Mouse (Mus musculus): ENCODE results near the gene Cavin1.

Gene Cavin1

DNA sequence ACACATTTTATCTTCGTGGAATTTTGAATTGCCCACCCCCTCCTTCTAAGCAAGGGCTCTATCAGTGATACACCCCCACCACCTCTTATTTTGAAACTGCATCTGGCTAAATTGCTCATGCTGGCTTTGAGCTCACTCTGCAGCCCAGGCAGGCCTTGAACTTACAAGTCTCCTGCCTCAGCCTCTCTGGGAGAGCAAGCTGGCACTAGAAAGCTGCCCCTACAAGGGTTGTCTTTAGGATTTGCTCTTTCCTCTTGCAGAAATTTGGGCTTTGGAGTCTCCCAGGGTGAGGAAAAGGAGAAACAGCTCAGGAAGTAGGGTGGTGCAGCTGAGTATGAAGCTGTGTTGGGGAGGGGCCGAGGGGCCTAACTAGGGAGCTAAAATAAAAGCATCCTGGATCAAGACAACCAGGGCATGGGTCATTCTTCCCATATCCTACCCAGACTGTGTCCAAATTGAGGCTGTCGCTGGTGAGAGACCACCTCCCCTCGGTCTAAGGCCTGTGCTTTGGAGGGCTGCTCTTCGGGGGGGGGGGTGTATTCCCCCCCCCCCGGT is 12.7 kb downstream of the Cavin1 start:
- no peak for DNase-seq (ENCODE audit: low spot score)

DNA sequence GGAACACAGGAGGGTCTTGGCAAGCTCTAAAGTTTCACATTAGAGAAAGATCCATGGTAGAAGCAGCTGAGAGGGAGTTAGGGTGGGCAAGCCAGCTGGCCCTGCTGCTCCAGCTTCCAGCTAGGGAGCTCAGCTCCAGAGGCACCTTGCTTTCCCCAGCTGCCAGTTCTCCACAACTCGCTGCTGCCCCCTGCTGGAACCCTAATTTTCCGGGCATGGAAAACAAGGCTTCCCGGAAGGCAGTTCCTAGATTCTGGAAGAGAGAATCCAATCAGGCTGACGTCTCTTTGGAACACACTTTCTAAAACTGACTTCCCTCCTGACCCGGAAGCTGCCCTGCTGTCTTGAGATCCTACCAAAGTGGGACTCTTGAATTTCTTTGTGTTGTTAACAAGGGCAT is 13.4 kb downstream of the Cavin1 start:
- DNase-seq (ENCODE audit: low spot score): peak; percentile 47

DNA sequence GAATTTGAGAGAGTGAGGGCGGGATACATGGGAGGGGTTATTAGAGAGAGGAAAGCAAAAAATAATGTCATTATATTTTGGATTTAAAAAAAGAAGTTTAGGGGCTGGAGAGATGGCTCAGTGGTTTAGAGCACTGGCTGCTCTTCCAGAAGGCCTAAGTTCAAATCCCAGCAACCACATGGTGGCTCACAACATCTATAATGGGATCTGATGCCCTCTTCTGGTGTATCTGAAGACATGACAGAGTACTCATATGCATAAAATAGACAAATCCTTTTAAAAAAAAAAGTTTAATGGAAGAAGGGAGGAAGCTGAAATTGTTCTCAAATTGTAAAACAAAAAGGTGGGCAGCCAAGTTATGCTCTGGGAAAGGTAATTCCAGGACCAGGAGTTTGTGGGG is 21.1 kb downstream of the Cavin1 start:
- no peak for DNase-seq (ENCODE audit: low spot score)

DNA sequence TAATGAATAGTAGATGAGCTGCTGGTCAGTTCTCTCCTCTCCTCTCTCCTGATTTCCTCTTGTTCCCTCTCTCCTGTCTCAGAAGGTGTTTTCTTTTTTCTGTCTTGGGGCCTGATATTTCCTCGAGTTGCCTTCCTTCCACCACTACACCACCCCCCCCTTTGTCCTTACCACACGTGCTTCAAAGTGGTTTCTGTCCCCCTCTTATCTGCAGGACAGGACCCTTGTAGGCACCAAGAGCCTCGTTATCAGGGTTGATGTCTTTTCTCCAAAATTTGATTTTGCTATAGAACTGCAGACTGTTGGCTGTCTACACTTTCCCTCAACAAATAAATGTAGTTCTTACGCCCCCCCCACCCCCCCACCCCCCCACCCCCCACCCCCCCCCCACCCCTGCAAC is 22.4 kb downstream of the Cavin1 start:
- no peak for DNase-seq (ENCODE audit: low spot score)

DNA sequence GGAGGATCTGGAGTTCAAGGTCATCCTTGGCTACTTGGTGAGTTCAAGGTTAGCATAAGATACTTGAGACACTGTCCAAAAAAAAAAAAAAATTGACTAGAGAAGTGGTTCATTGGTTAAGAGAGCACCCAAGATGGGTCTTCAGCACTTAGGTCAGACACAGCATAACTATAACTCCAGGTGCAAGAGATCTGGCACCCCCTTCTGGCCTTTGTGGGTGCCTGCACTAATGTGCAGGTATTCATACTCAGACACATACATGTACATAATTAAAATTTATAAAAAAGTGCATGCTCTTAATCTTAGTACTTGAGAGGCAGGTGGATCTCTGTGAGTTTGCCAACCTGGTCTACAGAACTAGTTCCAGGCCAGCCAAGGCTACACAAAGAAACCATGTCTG is 23.1 kb downstream of the Cavin1 start:
- DNase-seq (ENCODE audit: low spot score): peak; percentile 50

DNA sequence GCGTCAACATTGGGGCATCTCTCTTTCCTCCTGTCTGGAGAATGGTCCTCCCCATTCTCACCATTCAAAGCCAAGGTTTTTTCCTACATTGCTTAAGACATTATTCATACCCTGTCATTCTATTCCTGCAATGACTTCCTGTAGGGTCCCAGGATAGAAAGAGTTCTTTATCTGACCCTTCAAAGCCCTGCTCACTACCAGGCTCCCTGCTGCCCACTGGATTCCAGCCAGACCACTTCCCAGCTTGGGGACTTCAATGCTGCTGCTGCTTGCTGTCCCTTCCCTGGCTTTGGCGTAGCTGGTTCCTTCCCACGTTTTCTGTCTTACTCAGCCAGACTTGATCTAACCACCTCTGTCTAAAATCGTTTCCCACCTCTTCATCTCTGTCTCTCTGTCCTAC is 23.8 kb downstream of the Cavin1 start:
- DNase-seq (ENCODE audit: low spot score): no peak

DNA sequence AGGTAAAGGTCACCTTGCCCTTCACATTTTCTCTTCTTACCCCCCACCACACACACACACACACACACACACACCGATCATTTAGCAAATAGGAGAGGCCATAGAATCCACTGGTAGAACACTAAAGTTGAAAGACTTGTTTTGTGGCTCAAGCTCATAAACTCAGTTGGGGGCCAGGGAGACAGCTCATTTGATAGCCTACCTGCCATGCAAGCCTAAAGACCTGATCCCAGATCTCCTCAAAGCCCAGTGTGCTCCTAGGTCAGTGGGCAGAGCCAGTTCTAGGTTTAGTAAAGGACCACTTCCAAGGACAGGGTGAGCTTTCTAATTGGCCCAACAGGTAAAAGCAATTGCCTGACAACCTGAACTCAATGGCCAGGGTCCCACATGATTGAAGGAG is 28.3 kb downstream of the Cavin1 start:
- no peak for DNase-seq (ENCODE audit: low spot score)

DNA sequence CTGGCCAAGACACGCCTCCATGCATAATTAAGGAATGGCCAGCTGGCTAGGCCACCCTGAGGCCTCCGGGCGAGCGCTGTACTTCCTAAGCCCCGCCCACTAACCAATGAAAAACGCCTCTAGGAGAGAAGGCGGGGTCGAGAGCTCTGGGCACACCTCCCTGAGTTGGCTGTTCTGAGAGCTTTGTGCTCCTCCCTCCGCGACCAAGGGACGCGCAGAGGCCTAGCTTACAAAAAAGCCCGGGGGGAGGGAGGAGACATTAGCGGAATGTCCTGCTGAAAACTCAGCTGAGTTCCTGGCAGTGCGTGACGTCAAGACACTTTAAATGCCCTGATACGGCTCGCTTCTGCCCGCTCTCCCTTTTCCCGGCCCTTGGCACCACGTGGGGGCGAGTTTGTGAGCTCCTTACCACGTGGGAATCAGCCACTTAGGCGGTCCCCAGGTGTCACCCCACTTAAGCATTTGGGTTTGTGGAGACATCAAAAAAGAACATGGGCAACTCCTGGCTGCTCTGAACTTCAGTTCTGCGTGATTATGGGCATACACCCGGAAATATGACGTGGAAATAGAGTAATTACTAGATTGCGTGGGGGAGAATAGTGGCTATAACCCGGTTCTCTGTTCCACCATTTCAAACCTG is 31.1 kb downstream of the Cavin1 start, which contains the start of gene Stat3:
TSS of gene Stat3 (minus strand) at position 29 of the 640 bp plus-strand sequence.
- DNase-seq (ENCODE audit: low spot score): peak; percentile 97

DNA sequence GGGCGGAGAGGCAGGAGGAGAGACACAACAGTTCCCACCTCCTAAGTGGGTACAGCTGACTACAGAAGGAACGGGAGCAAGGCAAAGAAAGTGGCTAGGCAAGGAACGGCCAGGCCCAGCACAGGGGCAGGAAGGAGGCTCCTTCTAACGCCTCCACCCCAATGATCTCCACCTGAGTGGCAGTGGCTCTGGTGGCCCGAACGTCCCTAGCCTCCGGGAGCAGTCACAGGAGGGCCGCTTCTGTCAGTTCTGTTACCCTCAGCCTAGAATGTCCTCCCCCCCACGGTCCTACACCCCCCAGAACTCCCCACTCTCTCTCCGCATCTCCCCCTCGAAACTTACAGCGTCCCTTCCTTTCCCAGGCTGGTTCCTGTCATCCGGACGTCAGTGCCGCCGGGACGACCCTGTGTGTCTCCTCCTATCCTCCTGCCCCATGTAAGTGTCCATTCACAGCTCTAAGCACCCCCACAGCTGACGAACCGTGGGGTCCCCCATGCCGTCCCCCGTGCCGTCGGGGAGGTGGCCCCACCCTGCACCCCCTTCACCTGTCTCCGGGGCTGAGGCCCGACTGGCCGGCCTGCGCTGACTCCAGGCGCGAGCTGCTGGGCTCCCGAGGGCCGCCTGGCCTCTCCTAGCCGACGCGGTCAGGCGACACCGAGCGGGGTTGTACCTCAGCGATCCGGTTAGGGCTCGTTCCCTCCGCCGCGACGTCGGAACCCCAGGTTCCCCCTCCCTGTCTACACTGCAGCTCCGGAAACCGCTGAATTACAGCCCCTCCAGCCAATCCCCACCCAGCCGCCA is 31.8 kb downstream of the Cavin1 start:
- DNase-seq (ENCODE audit: low spot score): peak; percentile 35

DNA sequence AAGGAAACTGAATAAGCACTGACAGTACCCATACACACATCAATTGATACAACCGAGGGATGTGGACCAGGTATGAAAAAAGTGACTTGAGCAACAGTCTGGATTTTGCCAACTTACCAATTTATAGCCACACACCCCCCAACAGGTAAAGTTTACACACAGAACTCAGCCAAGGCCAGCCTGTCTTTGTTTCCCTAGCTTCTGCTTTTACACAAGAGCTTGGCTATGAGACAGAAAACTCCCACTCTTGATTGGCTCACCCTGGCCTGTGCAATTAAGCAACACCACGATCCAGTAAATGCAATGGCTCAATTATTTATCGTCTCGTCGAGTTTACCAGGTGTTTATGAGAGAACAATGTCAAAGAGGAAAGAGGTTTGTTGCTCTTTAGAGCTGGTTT is 32.6 kb downstream of the Cavin1 start:
- no peak for DNase-seq (ENCODE audit: low spot score)

DNA sequence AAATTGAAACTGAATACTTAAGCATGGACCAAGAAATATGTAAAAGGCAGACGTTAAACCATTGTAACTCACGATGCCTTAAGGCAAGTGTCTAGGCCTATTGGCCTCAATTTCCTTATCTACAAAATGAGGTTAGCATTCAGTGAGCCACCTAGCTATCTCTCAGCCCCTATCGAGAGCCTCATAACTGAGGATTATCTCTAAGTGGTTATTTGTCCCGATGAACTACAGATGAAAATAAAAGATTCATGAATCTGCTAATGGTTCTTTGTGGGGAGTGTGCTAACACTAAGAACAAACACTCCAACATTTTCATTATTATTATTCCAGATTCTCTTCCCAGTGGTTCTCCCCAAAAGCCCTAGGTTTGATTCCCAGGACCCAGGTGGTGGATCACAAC is 33.4 kb downstream of the Cavin1 start:
- no peak for DNase-seq (ENCODE audit: low spot score)

DNA sequence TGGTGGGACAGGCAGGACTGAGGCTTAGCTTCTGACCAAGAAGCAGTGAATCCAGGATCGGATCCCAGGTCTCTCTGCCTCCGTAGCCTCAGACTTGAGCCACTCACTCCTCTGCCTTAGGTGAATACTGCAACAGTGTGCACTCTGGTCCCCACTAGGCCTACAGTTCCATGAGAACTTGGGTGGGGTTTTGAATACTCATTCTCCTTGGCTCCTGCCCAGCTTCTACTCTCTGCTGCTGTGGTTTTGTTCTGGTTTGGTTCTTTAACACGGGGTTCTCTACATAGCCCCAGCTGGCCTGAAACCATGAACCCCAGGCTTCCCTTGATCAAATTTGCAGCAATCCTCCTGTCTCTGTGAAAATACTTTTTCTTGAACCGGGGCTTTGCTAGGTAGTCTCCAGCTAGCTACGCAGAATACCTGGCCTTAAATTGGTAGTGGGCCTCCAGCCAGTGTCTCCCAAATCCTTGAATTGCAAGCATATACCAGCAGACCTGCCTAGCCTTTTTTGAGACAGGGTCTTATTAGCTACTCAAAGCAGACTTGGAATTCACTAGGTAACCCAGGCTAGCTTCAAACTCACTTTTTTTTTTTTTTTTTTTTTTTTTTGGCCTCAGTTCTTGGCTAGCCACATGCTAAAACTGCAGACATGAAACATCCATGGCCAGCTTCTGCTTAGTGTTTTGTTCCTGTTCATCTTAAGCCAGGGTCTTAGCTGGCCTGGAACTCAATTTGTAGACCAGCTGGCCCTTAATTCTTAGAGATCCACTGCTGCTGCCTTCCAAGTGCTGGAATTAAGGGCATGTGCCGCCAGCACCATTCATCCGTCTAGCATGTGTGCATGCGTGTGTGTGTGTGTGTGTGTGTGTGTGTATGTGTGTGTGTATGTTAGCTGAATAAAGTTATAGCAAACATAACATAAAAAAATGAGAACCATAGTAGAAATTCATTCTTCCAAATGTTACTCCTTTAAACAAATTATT is 35.0 kb downstream of the Cavin1 start:
- no peak for DNase-seq (ENCODE audit: low spot score)

DNA sequence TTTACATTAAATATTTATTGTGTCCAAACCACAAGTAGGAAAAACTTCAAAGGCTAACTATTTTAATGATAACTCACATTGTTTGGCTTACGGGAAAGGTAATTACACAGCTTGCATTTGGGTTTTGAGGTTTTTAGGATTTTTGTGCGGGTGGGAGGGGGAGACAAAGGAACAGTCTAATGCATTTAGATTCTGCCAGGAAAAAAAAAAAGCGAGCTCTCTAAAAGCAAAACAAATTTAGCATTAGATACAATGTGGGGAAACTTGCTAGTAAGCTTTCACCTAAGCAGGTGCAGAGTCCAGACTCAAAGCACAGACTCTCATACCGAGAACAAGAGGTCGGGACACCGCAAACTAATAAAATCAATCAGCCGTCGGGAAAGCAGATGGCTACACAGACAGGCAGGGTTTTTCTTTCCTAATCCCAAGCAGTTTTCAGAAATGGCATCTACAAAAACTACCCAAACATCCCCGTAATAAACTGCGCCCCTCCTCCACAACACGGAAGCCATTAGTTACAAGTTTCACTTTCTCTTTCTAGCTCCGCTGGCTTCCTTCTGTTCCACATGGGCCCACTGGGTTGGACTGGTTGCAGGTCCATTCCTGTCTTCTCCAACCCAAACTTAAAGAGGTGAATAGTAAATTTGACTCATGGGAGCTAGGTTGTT is 39.3 kb downstream of the Cavin1 start:
- peak; percentile 78 for DNase-seq (ENCODE audit: low spot score)

DNA sequence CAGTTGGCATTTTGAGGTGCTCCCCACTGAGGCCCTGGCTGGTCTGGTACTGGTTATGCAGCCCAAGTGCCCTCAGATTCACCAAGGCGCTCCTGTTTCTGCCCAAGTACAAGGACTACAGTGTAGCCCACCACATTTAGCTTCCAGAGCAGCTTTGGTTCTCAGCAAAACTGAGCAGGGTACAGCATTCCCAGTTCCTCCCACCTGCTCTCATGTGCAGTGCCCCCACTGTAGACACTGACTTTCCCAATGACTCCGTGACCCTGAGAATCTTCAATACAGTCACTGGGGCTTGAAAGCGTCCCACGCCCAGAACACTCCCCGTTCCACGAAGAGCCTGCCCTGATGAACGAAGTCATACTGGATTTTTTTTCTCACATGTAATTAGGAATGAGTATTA is 40.1 kb downstream of the Cavin1 start:
- DNase-seq (ENCODE audit: low spot score): no peak

DNA sequence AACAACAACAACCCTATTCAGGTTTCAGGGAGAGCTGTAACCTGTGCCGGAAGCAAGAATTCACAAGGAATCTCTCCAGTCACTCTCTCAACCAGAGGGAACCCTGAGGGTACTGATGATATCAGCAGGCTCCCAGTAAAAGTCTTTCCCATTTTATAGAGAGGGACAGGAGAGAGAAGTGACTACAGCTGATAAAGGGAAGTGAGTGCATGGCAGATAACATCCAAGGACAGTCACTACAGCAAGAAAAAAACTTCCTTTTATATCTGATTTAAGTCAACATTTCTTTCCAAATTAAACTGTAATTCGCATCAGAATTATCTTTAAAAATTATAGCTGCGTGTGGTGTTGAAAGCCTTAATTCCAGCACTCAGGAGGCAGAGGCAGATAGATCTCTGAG is 43.3 kb downstream of the Cavin1 start:
- no peak for DNase-seq (ENCODE audit: low spot score)

DNA sequence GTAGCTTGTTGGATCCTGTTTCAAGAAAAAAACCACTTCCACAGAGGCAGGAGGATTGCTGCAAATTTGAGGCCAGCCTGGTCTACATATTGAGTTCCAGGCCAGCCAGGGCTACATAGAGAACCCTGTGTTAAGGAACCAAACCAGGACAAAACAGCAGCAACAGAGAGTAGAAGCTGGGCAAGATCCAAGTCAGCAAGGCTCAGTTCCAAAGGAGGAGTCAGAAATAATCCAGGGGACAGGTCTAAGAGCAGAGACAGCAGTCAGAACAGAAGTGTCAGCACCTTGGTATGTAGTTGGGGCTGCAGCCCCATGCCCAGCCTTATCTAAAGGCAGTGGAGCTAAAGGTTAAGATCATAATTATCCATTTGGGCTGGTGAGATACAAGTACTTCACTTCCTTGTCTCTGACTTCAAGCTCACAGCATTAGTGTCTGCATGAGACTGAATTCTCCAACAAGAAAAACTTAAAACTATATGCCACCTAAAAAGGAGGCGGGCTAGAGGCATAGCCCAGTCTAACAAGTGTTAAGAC is 46.2 kb downstream of the Cavin1 start:
- no peak for DNase-seq (ENCODE audit: low spot score)

DNA sequence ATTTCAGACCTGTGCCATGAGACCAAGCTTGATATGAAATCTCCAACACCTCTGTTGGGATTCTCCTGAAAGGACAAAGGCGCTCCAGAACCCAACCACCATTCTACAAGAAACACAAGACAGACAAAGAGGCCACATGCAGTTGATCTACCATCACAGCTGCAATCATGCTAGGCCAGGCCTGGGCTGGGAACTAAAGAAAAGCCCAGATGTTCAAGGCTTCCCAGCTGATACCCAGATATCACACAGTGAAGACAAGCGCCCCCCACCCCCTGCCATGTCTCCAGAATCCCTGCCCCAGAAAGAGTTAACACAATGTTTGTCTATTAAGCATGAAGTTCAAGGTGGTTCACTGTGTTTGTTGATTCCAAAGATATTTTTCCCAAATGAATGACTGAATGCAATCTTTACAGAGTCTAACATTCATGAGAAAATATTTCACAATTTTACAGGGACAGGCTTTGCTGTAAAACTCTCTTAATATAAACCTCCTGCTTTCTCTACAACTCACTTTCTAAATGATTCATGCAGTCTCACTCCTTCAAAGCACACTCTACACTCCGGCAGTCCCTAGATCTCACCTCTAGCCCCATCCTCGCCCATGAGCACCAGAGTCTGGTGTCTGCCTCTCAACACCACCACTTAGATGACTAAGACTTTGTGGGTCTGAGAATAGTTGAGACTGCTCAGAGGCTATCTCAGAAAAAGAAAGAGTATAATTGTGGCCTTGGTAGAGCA is 49.6 kb downstream of the Cavin1 start:
- no peak for DNase-seq (ENCODE audit: low spot score)

DNA sequence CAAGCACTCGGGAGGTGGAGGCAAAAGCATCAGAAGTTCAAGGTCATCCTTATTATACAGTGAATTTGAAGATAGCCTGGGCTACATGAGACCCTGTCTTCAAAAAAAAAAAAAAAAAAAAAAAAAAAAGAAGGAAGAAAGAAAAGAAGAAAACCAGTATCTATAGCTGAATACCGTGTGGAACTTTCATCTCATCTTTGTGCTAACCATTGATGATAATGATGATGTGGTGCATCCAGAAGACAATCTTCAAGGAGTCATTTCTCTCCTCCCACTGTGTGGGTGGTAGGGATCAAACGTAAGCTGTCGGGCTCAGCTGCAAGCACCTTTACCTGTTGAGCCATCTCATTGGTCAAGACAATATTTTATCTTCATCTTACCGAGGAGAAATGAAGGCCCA is 52.7 kb downstream of the Cavin1 start:
- DNase-seq (ENCODE audit: low spot score): no peak

DNA sequence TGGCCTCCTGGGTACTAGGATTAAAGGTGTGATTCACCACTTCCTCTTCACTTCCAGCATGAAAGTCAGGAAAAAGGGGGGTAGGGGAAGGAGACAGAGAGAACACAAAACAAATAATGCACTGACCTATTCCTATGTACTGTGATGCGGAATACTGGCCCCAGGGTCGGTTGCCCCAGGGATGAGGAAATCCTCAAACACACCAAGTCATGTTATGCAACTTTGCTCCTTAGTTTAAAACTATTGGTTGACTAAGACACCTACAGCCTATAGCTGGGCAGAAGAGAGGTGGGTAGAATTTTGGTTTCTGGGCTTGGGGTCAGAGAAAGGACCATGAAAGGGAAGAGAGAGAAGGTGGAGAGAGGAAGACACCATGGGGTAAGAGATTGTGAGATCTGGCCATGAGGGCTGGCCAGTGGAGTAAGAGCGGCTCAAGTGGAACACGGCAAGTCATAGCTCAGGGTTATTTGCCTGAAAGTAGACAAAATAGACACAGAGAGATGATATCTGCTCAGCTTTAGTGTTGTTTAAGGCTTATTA is 54.2 kb downstream of the Cavin1 start:
- DNase-seq (ENCODE audit: low spot score): no peak

DNA sequence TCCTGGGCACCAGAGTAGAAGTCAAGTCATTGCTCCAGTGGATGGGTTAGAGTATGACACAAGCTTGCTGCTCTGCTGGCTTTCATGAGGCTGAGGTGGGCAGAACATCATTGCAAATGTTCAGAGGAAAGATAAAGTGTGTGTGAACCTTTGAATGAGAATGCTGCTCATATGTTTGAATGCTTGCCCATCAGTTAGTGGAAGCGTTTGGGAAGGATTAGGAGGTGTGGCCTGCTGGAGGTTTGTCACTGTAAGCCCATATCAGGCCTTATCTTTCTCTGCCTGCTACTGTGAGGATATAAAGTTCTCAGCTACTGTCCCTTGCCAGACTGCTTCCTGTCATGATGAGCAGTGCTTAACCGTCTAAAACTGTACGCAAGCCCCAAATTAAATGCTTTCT is 55.6 kb downstream of the Cavin1 start:
- no peak for DNase-seq (ENCODE audit: low spot score)

Measured in T-cell, adult 2 months (primary cell).